Mouse (Mus musculus): ENCODE results near the gene Olfr160. TPM values are rescaled to one million over a fixed set of nuclear protein-coding genes. Genes with fewer than 3 reads are reported as not detected.

Gene Olfr160
- total RNA-seq (2017): not detected in 2 replicates

DNA sequence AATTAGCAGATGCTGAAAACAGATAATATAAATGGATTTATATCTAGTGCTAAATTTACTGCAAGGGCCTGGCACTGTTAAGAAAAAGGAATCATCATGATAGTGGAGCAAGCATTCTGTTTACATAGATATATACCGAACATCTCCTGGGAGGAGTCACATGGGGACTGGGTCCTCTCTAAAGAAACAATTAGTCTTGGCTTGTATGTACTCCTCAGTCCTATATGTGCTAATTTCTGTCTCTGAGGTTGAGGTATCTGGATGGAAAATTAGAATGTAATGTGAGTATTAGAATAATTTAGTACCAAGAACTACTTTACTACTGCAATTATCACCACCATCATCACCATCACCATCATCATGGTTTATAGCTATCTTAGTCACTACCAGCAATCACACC is at the start of gene Olfr160:
Olfr160 (minus strand) TSS at position 101 of the 400 bp plus-strand sequence.
- no peak for ATAC-seq (ENCODE audit: extremely low read depth, insufficient number of reproducible peaks, low FRiP score, poor library complexity, severe bottlenecking)

DNA sequence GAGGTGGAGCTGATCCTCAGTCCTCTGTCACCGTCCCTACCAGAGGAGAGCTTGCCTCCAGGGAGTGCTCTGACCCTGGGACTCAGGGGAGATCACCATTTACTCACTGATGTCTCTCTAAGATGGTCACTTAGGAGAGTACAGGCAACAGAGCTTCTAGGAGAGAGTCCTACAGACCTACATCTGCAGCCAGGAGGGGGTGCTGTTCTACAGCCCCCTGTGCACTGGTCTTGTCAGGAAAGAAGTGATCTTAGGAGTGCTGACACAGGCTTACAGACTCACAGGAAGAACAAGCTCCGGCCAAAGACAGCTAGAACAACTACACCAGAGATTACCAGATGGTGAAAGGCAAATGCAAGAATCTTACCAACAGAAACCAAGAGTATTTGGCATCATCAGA is 46.5 kb upstream of the Olfr160 start:
- ATAC-seq (ENCODE audit: extremely low read depth, insufficient number of reproducible peaks, low FRiP score, poor library complexity, severe bottlenecking): no peak

DNA sequence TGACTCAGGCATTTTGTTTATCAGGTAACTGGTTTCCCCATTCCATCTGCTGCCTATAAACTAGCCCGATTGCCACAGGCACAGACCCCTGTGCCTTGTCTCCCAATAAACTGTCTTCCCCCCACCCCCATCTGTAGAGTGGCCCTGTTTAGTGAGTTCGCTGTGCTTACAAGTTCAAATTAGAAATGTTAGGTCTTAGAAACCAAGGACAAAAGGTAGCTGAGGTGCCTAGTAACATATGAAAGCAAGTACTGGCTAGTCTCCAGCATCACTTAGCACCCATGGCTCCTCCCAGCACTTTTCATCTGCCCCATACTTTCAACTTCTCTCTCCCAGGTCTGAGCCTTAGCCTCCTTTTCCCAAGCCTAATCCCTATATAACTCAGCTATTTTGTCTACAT is 45.7 kb upstream of the Olfr160 start:
- ATAC-seq (ENCODE audit: extremely low read depth, insufficient number of reproducible peaks, low FRiP score, poor library complexity, severe bottlenecking): no peak

DNA sequence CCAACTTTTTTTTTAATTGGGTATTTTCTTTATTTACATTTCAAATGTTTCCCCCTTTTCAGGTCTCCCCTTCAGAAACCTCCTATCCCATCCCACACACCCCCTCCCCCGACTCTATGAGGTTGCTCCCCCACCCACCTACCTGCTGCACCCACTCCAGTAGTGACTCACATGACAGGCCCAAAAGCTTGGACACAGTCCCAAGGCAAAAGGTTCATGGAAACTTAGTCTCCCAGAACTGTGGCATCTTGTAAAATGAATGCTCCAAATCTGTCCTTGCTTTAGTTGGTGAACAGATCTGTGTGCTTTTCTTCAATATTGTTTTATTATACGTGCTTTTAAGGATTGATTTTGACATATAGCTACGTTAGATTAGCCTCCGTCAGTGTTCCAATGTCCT is 36.0 kb upstream of the Olfr160 start:
- ATAC-seq (ENCODE audit: extremely low read depth, insufficient number of reproducible peaks, low FRiP score, poor library complexity, severe bottlenecking): no peak

DNA sequence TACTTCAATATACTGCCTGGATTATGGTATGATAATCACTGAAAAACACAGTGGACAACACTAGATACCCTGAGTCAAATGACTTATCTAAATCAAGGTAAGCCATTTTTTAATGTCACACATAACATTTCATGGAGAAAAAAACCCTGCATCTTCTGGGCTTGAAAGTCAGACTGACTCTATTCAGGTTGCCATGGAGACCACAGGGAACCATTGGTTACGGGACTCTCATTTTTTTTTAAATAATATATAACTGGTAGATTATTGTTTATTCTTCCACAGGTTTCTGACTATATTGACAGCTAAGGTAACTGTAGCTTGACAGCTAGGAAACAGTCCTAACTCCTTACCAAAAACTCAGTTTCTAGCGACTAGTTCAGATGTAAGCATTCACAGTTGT is 35.4 kb upstream of the Olfr160 start:
- no peak for ATAC-seq (ENCODE audit: extremely low read depth, insufficient number of reproducible peaks, low FRiP score, poor library complexity, severe bottlenecking)

DNA sequence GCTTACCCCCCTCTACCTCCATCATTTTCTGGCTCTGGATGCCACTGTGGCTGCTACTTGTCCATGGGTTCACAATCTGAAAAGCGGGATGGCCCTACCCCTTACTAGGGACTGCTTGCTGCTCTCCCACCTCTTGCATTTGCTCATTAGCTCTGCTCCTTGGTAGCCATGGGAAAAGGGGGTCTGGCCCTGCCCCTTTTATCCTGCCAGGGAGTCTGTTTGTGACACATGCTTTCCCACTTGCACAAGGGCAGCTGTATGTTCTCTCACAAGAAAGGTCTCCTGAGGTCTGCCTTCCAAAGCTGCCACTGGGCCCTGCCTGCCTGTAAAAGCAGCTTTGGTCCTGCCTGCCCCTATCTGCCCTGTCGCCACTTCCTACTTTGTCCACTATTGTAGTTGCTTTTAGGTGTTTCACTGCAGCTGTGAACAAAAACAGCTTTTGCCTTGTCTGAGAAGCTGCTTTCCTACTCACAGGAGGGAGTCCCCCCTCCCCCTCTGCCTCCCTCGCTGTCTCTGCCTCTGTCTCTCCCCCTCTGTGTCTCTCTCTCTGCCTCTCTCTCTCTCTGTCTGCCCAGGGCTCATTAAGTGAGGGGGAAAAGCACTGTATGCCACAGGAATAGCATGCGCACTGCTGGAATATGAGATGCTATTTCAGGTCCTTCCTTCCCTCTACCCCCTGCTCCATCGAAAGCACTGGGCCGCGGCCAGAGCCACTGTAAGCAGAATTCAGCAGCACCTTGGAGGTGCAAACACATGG is 34.4 kb upstream of the Olfr160 start:
- no peak for ATAC-seq (ENCODE audit: extremely low read depth, insufficient number of reproducible peaks, low FRiP score, poor library complexity, severe bottlenecking)

DNA sequence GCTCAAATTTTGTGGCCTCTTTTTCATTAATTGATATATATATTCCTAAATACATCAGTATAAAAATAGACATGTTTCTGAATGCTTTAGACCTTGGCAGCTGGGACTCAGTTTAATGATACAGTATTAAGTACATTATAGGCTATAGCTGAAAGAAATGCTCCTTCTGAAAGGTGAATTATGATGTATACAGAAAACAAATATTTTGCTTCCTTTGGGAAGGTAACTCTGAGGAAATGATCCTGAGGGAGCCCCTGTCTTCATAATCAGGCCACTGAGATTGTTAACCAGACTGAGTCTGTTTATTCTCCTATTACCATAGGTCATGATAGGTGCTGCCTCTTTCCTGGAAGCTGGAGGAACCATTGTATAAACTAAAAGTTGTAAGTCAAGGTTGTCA is 28.8 kb upstream of the Olfr160 start, which contains the start of gene Olfr874:
Olfr874 (plus strand) TSS at position 301 of the 400 bp plus-strand sequence.
- no peak for ATAC-seq (ENCODE audit: extremely low read depth, insufficient number of reproducible peaks, low FRiP score, poor library complexity, severe bottlenecking)

DNA sequence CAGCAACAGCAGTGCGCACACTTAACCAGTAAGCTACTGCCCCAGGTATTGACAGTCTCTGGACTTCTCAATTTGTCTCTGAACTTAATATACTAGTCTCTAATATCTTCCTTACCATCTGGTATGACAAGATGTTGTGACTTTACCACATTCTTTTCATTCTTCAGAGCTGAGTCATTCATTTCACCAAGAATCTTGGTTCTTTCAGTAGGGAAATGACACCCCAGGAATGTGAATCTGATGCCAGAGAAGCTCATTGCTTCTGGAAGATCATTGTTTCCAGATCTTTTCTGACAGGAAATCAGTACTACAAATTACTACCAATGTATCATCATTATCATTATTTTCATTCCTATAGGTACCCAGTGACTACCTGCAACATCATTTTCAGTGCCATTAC is 18.3 kb upstream of the Olfr160 start:
- ATAC-seq (ENCODE audit: extremely low read depth, insufficient number of reproducible peaks, low FRiP score, poor library complexity, severe bottlenecking): no peak

DNA sequence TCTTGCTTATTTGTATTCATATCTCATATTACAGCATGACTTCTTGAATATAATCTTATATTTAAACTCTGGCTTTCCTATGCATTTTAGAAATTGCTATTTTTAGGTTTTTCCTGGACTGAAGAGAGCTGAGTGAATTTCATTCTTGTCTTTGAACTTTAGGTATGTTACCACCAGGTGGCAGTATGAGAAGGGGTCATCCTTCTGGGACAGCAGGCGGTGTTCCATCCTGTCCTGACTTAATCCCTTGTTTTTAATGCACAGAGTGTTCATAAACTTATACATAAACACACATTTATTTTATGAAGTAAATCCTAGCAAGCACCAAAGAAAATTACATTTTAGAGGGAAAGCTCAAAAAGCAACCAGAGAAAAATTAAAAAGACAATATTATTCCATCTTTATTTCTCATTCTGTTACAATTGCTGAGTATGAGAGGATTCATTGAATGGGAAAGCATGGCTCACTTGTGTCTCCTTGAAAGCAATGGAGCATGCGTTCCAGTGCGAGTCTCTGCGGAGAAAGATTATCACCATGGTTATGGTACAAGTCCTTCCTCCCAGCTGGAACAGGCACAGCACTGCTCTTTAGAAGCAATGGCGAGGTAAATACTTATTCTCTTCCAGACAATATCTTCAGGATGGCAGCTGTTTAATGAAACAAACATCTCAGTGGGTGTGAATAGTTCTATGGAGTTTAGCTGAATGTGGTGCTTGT is 25.9 kb downstream of the Olfr160 start:
- ATAC-seq (ENCODE audit: extremely low read depth, insufficient number of reproducible peaks, low FRiP score, poor library complexity, severe bottlenecking): no peak

DNA sequence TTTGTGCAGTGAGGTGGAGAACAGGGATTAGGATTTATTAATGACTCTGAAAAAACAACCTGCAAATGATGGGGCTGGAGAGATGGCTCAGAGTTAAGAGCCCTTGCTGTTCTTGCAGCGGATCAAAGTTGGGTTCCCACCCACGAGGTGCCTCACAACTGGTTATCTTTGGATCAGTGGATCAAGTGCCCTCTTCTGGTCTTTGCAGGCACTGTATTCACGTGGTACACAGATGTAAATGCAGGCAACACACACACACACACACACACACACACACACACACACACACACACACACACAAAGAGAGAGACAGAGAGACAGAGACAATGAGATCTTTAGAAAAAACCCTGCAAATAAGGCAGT is 28.1 kb downstream of the Olfr160 start:
- no peak for ATAC-seq (ENCODE audit: extremely low read depth, insufficient number of reproducible peaks, low FRiP score, poor library complexity, severe bottlenecking)

DNA sequence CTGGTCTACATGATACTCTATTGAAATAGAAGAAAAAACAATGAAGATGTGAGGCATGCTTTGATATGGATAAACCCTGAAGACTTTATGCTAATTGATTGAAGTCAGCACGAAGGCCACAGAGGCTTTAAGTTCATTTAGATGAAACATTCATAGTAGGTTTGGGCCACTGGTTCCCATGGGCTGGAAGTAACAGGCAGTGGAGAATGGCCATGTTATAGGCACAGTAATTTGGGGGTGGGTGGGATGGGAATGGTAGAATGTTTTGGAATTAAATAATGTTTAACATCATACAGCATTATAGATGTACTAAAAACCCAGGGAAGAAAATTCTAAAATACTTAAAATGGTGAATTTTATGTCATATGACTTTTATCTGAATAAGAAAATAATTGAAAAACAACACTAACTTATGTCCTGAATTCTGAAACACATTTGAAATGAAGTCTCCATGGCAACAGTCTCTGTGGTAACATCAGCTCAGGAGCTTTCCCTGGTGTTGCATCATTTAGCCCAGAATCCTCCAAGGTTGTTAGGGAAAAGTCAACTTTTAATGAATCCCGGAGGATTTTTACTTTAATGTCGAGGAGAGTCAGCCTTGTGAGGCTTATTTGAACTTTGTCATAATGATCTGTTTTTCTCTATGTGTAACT is 28.6 kb downstream of the Olfr160 start:
- no peak for ATAC-seq (ENCODE audit: extremely low read depth, insufficient number of reproducible peaks, low FRiP score, poor library complexity, severe bottlenecking)

DNA sequence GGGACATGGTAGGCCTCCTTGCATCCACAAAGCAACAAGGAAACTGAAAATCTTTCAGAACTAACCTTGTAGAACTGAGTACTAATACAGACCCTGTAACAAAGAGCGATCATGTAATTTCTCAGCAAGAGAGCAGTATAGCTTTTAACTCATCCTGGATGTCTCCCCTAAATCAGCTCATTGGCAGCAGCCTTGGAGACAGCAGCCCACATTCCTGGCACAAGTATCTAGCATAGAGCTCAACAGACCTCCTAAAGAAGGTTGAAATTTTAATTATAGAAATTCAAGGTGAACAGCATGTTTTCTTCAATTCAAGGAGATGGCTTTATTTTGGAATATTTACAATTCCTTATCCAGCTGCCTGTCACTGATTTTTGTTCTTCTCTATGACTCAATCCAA is 34.9 kb downstream of the Olfr160 start:
- no peak for ATAC-seq (ENCODE audit: extremely low read depth, insufficient number of reproducible peaks, low FRiP score, poor library complexity, severe bottlenecking)

DNA sequence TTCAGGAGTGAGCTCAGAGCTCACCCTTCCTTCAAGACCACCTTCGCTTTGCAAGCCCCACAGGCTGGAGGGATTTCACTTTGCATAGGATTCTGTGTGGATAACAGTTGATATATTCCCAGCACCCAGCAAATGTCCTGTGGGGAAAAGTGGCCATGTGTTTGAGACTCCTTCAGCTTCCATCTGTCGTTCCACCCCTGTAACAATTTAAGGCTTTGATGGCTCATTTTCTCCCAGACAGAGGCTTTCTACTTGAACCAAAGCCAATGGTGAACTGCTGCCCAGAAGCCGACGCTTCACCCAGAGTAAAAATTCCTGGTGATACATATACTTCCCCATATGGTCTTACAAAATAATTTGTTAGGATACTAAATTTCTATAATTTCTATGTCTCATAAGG is 40.8 kb downstream of the Olfr160 start:
- ATAC-seq (ENCODE audit: extremely low read depth, insufficient number of reproducible peaks, low FRiP score, poor library complexity, severe bottlenecking): no peak

DNA sequence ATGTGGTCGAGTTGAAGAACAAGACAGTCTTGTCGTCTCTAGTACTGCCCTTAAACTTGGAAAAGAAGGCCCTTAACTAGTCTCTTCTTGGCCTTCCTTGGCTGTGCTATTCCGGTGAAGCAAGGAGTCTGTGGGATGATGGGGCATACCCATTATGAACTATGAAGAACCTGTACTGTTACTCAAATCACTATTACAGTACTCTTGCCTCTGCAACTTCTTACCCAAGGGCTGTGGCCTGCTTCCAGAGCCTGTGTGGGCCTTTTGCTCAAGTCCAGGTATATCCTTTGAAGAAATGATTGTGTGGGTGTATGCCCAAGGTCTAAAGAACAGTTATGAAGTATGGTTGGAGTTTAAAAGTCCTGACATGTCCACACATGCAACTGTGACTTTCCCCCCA is 45.8 kb downstream of the Olfr160 start:
- ATAC-seq (ENCODE audit: extremely low read depth, insufficient number of reproducible peaks, low FRiP score, poor library complexity, severe bottlenecking): no peak

DNA sequence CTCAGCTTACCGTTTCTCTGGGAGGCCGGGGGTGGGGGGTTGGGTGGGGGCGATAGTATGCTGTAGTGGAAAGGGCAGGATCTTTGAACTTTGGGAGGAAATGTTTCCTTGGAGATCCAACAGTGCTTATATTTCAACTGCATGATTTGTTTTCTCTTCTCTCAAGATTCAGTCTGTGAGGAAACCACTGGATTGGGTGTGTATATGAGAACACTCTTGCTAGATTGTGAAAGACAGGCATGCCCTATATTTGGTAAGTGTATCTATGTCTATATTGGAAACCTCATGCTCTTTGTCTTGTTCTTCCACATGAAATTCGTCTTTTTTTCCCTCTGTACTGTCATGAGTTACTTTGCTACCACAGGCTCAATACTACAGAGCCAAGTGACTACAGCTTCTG is 46.4 kb downstream of the Olfr160 start:
- no peak for ATAC-seq (ENCODE audit: extremely low read depth, insufficient number of reproducible peaks, low FRiP score, poor library complexity, severe bottlenecking)

DNA sequence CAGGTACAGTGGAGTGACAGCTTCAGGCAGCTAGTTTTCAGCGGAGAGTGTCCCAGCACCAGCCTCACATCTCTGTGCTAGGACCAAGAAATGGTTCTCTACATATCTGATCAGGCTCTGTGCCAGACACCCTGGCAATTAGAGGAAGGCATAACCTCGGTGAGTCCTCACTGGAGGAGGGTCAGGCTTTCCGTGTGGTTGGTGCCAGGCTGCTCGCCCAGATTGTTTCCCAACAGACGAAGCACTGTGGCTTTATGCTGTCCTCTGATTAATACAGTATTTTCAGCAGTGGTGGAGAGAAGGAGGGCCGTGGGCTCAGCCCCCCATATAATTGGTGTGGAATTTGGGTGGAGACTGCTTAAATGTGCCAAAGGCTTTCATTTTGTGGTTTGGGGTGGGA is 46.9 kb downstream of the Olfr160 start, which contains the start of gene Panx3:
Panx3 (minus strand) TSS at position 121 of the 400 bp plus-strand sequence.
- ATAC-seq (ENCODE audit: extremely low read depth, insufficient number of reproducible peaks, low FRiP score, poor library complexity, severe bottlenecking): no peak

DNA sequence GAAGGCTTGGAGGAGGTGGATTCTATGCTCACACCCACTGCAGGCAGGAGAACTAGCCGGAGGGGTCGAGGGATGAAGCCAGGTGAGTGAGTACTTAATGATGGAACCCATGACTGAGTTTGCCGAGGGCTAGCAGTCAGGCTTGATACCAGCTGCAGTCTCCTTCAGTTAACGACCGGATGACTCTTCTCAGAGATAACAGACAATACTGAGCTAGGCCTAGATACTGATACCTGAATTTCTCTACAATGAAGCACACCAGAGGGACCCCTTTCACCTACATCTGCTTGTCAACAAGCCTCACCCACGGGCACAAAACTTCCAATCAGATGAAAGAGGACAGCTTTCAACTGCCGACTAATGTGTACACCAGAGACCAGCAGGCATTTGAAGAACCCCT is 50.0 kb downstream of the Olfr160 start:
- ATAC-seq (ENCODE audit: extremely low read depth, insufficient number of reproducible peaks, low FRiP score, poor library complexity, severe bottlenecking): no peak

DNA sequence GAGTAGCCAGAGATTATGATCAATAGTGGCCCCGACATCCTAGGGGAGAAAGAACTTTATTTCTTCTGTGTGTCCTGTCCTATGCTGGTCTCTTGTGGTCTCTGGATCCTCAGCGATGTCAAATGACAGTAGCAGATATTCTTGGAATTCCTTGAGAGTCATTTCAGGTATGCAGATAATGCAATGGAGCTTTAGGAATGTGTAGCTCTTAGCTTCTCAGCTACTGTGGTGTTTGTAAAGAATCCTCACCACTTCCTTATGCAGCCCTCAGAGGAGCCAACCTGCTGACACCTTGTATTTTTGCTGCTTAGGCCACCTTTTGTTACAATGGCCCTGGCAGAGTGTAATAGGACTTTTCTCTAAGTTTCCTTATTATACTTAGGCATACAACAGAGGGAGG is 51.4 kb downstream of the Olfr160 start:
- ATAC-seq (ENCODE audit: extremely low read depth, insufficient number of reproducible peaks, low FRiP score, poor library complexity, severe bottlenecking): no peak

DNA sequence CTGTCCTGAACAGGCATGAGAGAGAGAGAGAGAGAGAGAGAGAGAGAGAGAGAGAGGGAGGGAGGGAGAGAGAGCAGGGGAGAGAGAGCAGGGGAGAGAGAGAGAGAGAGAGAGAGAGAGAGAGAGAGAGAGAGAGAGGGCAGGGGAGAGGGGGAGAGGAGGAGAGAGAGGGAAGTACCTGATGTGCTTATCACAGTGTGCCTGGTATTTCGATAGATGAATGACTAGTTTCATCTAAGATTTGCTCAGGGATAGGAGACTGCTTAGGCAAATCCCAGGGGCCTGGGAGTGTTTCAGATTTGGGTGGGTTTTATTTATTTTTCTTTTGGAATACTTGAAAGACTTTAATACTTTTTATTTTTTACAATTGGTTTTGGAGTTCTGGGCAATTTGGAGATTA is 52.8 kb downstream of the Olfr160 start:
- ATAC-seq (ENCODE audit: extremely low read depth, insufficient number of reproducible peaks, low FRiP score, poor library complexity, severe bottlenecking): no peak

DNA sequence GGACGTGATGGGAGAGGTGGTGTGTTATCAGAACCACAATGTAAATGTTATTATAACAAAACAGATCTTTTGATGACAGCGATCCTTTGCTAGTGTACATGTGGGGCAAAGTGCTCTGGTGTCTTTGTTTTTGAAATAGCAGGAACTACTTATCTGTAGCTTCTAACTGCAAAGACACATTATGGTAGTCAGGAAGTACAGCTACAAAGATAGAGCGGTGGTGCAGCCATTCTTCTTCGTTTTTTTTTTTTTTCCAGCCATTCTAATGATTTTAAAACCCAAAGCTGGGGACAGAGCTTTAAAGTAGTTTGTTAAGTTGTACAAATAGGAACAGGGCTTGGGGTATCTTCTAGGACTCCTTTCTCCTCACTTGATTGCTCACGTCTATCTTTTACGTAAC is 56.6 kb downstream of the Olfr160 start:
- ATAC-seq (ENCODE audit: extremely low read depth, insufficient number of reproducible peaks, low FRiP score, poor library complexity, severe bottlenecking): no peak
